Mouse (Mus musculus) cerebellum, postnatal 10 days (tissue): Measurements from ENCODE around the gene Depdc5.
"Not testable (repeated sequence)": the region's sequence is repeated elsewhere in the genome, so short reads cannot be mapped to it uniquely, and the experiment has no call there.

ENCODE experiments used
- DNase-seq, 2 experiments: peaks; one replicate each; pipeline ENCODE4 v3.0.0; 2021; ENCODE audit warnings: mixed read lengths in 2 of 2

Depdc5 gene

DNA sequence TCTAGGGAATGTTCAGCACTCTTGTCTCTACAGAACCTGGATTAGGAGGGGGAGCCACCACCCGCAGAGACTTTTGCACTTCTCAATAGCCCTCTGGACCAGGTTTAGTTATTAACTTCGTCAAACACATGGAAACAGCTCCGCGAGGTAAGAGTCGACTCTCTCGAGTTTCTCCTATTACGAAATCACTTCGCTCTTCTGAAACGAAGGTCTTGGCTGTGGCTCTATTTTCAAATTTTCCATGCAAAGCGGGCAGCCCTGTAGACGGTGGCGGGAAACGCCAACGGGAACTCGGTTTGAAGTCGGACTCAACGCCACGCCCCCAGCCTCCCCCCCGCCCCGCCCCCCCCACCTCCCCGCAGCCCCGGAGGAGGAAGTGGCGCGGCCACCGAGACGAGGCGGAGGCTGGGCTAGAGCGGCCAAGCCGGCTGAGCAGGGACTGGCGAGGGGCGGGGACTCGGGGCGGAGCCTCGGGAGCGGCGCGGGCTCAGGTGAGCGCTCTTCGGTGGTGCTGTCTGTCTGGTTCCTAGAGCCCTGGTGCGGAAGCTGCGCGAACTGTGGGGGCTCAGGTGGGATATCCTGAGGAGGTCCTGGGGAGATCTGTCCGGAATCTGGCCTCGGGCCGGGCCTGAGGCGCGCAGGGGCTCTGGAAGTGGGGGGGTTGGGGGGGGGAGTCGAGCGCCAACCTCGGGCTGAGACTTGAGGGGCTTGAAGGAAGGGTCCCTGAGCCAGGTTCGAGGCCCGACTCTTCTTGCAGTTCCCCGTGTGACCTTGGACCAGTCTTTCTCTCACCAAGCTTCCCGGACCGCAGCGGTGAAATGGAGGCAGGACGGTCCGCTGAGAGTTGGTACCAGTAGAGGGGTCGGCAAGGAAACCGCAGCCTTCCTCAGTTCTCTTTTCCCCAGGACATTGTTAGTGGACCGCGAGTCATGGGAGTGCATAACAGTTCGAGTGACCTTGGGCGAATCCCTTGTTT is at the start of gene Depdc5:
TSS of gene Depdc5 (plus strand) at position 449 of the 976 bp plus-strand sequence.
- DNase-seq: peak; percentile 95 to 97

DNA sequence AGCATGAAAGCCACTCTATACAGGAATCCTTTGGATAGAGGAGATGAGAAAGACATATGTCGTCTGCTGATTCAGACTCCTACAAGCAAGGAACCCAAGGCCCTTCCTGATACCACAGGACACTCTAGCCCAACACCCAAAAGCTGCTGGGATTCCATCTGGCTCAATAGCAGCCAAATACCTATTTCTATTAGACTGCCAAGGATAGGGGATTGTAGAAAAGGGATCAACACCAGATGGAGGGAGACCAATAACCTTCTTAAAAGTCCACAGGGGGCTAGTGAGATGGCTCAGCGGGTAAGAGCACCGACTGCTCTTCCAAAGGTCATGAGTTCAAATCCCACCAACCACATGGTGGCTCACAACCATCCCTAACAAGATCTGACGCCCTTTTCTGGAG is 48.1 kb upstream of the Depdc5 start:
- DNase-seq: peak; percentile 25 to 28

DNA sequence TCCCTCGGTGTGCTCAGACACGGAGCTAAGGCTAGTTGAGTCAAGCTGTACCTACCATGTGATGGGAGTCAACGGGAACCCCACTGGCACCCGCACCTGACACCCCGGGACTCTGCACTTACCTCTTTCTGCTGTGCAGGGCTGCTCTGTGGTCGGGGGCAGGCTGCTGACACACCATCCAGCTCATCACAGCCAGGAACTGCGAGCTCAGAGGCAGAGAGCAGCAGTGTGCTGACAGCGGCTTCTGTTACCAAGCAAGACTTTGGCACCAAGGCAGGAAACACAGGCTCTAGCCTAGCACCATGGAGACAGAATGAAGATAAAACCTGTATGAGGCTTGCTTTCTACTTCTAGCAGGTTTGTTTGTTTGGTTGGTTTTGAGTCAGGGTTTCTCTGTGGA is 43.0 kb upstream of the Depdc5 start:
- DNase-seq: no peak

DNA sequence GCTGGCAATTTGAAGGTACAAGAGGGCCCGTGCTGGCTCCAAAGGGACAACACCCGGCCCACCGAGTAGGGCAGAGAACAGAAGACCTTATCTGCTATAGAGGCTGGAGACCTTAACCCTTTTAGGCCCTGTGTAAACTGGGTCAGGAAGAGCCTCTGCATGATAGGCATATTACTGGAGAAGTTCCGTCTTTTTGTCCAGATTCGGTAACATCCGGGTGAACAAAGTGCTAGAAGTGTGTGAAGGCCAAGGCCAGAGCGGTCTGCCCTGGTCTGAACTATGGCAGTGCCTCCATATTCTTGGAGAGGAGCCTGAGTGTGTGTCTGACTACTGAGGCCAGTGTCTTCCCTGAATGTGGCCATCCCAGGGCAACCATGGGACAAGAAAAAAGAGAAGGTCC is 36.5 kb upstream of the Depdc5 start, which contains the start of gene Gm20671:
TSS of gene Gm20671 (minus strand) at position 101 of the 400 bp plus-strand sequence.
- no peak for DNase-seq

DNA sequence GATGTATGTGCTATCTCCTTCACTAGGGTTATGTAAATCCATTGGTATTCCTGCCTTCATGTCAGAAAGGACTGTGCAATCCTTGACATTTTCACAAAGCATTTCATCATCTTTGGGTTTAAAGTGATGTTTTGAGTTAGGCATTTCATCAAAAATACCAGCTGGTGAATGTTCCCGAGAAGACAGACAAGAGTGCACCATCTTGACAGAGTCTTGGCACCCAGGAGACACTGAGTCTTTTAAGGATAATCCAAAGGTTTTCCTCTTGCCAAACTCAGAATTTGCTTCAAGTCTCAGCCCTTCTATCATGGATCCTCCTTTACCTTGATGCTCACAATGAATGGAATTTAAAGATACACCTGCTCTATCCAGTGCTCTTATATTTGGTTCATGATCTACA is 34.7 kb upstream of the Depdc5 start:
- not testable (repeated sequence) for DNase-seq

DNA sequence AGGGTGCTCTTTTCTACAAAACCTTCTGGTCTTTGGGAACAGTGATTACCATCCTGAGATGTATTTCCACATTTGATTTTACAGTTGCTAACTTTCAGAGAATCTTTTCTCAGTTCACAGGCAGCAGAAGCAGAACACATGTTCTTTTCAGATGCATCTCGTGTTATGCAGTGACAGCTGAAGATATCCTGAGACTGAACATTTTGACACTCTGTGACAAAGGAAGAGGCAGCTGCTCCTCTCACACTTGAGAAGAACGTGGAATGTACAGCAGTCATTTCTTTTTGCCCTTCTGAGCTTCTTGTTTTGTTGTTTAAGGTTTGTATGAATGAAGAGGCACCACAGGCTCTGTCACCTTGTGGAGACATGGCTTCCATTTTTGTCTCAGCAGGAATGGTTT is 33.4 kb upstream of the Depdc5 start:
- no peak for DNase-seq

DNA sequence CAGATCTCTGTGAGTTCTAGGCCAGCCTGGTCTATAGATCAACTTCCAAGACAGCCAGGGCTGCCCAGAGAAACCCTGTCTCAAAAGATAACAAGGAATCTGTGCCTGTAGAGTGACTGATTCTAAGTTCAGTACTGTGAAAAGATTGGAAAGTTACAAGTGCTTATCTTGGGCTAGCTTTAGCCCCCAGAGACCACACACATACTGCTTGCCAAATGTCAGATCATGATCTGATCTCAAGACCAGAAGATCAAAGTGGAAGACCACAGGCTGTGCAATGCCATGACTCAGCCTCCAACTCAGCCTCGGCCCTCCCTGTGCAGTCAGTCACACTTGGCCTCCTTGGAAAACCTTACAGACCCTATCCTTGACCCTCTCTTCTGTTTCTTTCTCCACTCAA is 29.0 kb upstream of the Depdc5 start:
- no peak for DNase-seq

DNA sequence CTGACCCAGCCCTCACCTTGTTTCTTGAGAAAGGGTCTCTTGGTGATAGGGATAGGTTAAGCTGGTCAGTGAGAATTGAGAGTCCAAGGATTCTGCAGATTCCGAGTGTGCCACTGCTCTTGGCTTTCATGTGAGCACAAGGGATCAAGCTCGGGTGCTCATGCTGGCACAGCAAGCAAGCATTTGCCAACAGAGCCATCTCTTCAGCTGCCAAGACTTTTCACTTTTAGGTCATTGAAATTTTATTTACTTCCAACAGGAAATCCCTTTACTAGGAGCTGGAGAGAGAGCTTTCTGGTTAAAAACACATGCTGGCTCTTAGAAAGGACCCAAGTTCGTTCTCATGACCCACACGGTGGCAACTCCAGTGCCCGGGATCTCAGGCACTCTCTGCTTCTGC is 26.5 kb upstream of the Depdc5 start:
- no peak for DNase-seq

DNA sequence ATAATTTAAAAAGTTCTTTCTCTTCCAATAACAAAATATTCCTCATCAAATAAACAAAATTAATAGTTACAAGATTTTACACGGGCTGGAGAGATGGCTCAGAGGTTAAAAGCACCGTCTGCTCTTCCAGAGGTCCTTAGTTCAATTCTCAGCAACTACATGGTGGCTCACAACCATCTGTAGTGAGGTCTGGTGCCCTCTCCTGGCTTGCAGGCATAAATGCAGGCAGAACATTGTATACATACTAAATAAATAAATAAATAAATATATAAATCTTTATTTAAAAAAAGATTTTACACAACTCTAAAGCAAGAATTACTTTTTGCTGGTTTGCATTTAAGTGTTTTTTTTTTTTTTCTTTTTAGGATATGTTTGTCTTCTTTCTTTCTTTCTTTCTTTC is 23.5 kb upstream of the Depdc5 start:
- no peak for DNase-seq

DNA sequence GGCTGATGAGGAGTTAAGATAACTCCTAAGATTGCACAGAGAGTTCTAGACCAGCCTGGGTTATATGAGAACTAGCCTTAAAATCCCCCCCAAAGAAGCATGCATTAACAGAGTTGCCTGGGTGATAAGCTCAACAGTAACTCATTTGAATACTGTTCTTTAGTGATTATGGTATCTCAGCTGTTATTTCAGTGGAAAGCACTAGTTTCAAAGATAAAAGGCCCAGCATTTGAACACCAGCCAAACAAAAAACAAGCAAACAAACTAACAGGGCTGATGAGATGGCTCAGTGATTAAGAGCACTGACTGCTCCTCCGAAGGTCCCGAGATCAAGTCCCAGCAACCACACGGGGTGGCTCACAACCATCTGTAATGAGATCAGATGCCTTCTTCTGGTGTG is 14.3 kb upstream of the Depdc5 start:
- no peak for DNase-seq

DNA sequence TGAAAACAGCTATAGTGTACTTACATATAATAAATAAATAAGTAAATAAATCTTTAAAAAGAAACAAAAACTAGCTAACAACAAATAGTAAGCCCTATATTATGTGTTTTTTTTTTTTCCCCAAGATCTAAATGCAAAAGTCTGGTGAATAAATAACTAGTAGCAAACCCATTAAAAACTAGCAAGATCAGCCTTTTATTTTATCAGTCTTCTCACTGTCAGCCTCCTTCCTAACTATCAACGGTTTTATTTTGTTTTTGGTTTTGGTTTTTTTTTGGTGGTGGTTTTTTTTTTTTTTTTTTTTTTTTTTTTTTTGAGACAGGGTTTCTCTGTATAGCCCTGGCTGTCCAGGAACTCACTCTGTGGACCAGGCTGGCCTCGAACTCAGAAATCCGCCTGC is 13.9 kb upstream of the Depdc5 start:
- not testable (repeated sequence) for DNase-seq

DNA sequence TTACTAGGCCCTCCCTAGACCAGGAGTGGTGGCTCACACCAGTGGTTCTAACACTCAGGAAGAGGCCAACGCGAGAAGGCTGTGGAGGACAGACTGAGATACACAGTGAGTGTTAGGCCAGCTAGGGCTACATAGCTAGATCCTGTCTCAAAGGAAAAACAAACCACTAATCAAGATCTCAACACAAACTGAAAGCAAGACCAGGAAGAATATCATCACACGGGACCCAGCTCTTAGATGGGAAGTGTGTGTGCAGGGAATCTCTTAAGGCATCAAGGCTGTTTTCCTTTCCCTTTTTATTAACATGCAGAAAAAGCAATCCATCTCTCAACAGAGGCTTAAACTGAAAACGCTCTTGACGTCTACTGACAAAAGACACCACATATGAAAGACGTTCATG is 11.5 kb upstream of the Depdc5 start:
- no peak for DNase-seq

DNA sequence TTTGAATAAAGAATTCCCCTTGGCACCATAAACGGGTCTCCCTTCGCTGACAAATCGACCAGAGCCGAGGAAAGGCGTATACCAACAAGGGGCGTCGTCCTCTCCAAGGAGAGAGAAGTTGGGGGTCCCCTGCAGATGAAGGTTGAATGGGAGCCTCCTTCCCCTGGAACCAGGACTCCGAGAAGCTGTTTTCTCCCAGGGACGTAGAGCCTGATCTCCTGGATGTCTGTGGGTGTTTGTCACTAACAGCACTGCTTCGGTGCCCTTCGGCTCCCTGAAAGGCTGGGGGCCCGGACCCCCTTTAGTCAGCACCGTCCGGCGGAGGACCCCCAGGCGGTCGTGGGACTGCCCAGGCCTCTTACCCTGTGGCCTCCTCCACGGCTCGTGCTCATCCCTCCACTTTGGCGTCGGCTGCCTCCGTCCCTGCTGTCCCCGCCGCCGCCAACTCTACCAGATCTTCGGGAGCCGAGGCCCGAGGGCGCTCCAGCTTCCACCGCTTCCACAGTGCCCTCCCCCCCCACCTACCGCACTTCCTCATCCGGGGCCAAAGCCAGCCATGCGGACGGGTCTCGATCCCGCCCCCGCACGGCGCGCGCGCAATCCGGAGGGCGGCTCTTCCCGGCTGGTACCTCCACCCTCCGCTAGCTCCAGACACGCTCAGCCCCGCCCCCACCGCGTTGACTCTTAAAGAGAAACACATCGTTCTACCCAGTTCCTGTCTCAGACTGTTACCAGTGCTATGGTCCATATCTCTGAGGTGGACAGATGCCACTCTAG is 9.6 kb upstream of the Depdc5 start, which contains the start of gene Prr14l:
TSS of gene Prr14l (minus strand) at position 526 of the 777 bp plus-strand sequence.
- peak; percentile 100 for DNase-seq

DNA sequence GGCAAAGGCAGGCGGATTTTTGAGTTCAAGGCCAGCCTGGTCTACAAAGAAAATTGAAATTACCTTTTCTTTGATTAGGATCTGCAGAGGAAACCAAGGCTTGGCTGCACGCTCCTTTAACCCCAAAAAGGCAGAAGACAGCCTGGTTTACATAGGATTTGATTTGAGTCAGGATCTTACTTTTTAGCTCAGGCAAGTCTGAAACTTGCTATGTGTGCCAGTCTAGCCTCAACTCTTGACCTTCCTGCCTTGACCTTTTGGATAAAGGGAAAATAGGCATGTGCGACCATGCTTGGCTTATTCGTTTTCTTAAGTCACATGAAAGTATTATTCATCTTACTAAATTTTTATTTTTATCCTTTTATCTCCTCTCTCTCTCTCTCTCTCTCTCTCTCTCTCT is 8.7 kb upstream of the Depdc5 start:
- DNase-seq: no peak

DNA sequence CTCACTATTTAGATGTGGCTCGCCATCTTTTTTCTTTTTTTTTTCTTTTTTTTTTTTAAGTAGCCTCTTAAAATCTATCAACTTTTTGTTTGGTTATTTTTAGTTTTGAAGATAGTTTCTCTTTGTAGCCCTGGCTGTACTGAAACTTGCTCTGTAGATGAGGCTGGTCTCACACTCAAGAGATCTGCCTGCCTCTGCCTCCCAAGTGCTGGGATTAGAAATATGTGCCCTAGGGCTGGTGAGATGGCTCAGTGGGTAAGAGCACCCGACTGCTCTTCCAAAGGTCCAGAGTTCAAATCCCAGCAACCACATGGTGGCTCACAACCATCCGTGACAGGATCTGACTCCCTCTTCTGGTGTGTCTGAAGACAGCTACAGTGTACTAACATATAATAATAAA is 8.2 kb upstream of the Depdc5 start:
- DNase-seq: not testable (repeated sequence)

DNA sequence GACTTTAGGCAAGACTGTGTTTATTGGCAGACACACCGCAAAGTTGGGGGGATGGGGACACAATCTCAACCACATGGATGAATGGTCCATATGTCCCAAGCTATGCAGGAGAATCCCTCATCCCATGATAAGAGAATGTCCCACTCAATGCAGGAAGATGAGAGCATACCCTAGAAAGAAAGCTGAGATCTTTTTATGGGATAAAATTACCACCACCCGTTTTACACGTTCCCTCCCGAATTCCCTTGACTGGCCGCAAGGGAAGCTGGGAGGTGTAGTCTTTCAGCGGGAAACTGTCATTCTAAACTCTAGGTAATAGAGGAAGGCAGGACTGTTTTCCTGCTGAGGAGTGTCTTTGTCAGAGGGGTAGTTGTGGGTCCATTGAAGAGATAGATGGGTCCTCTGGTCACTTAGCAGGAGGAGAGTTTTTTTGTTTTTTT is 5.7 kb upstream of the Depdc5 start:
- peak; percentile 68 to 74 for DNase-seq

DNA sequence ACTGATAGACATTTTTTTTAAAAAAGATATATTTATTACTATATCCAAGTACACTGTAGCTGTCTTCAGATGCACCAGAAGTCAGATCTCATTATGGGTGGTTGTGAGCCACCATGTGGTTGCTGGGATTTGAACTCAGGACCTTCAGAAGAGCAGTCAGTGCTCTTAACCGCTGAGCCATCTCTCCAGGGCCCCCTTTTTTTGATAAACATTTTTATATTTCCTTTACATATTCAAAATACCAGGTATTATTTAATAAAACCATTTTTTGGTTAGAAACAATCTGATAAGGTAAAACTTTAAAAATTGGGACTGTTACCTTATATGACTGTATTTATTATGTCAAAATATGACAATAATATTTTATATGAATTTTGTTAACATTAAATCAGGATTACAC is 2.4 kb upstream of the Depdc5 start:
- DNase-seq: no peak

DNA sequence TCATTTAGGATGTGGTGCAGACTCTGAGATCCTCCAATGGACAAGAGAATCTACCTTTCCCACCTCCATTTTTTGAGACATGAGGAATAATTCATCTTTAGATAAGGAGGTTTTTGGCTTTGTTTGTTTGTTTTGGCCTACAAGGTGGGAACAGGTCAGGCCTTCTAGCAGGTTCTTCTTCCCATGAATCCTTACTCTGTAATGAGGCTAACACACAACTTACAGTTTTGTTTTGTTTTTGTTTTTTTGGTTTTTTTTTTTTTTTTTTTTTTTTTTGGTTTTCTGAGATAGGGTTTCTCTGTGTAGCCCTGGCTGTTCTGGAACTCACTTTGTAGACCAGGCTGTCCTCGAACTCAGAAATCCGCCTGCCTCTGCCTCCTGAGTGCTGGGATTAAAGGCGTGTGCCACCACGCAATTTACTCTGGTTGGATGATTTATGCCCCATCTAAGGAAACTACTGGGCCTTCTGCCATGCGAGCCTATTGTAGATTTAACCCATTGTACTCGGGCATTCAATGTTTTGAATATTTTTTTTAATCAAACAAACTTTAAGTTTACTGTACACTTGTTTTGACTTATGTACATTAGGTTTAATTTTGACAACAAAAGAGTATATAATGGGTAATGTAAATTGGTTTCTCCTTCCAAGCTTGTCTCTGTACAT is 900 bp upstream of the Depdc5 start:
- peak in 1 of 2 experiments; percentile 18 for DNase-seq

DNA sequence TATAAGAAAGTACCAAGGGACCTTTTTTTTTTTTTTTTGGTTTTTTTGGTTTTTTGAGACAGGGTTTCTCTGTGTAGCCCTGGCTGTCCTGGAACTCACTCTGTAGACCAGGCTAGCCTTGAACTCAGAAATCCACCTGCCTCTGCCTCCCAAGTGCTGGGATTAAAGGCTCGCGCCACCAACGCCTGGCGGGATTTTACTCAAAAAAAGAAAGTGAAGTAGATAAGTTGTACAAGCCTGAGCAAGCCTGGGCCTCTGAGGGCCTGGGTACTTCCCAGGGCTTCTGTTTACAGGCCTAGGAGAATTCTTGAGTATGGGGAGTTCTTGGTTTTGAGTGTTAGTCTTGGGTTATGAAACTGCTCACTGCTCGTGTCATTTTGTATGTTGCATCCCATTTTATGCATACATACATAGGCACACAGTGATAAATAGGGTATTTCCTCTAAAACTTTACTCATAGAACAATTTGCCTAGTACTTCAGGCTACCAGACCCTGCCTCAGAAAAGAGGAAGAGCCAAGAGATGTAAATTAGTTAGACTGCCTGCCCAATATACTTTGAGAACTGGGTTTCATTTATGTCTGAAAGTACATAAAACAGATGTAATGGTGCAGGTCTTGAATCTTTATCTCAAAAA is 6.0 kb downstream of the Depdc5 start:
- DNase-seq: no peak

DNA sequence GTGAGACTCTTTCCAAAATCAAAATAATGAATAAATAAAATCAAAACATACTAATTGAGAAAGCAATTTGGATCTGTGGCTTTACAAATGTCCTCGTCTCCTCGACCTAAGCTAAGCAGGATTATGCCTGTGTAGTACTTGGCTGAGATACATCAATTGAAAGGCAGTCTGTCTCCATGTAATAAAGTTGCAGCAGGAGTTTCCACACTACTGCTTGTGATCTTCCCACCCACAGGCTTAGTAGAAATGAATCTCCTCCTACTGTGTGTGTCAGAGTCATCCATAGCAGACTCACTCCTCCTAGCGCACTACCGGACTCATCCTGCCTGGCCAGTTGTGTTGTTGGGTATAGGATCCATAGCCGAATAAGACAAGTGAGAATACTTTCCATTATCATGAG is 8.8 kb downstream of the Depdc5 start:
- no peak for DNase-seq

DNA sequence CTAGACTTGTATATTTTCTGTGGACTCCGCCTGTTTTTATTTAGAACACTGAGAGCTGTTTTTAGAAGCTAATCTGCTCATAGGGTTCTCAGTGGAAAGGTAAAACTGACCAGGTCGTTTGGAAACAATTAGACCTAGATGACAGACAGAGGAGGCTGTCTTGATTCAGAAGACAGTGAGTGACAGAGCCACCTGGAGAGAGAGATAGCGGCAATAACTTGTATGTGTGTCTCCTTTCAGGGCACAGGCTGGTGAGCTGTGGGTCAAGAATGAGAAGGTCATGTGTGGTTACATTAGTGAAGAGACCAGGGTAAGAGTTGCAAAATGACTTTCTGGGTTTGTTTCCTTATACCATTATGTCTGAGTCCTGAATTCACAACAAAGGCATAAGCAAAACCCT is 23.2 kb downstream of the Depdc5 start:
- no peak for DNase-seq

DNA sequence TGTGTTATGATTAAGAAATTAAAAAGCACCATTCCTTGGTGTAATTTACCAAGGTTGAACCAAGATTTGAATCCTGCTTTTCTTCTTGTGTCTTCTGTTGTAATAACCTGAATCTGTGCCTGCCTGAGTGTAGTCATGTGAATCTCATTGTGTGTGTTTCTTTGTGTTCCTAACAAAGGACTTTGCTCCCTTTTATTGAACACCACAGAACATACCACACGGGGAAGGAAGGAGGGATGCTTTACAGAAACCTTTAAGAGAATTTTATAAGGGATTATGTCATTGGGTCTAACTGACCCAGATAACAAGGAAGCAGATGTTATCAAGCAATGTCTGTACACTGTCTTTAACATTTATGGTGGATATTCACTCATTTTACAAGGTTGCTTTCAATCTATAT is 44.0 kb downstream of the Depdc5 start:
- DNase-seq: no peak

DNA sequence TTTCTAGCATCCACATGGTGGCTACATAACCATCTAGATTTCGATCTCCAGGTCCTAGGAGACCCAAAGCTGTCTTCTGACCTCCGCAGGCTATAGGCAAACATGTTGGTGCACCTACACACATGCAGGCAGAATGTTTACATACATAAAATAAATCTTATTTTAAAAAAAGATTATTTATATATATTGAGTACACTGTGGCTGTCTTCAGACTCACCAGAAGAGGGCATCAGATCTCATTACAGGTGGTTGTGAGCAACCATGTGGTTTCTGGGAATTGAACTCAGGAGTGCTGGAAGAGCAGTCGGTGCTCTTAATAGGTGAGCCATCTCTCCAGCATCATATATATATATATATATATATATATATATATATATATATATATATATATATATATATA is 50.6 kb downstream of the Depdc5 start:
- DNase-seq: no peak
